Mouse (Mus musculus) cerebellum, adult 2 months (tissue): ENCODE results near the gene Agpat1.

Experiments
- CTCF ChIP-seq: fragments of 200-500 bp; IDR thresholded peaks from 2 replicates; pipeline ENCODE4 v1.5.1; 2011; ENCODE audit warnings: low read depth, mild to moderate bottlenecking, control low read depth, low read length, moderate library complexity, borderline replicate concordance; ENCODE audit not compliant: insufficient read depth
- POLR2A ChIP-seq: fragments of 200-500 bp; IDR thresholded peaks from 2 replicates; pipeline ENCODE4 v1.6.1; 2011; ENCODE audit warnings: low read length, control low read depth, borderline replicate concordance; ENCODE audit not compliant: insufficient read depth

DNA sequence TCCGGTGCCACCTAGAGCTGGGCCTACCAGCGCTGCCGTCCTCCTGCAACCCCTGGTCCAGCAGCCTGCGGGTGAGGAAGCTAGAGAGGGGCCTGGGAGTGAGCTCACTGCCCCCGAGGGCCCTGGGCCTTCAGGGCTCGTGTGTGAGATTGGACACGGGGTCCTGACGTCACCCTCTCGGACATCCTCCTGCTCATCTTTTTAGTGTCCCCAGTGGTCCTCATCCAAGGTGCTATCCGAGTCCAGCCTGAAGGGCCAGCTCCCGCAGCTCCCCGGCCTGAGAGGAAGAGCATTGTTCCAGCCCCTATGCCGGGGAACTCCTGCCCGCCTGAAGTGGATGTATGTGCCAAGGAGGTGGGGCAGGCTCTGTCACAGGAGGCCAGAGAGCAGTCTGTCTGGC is 46.7 kb downstream of the Agpat1 start:
- TF ChIP-seq CTCF (no peak), POLR2A (no peak)
